Mouse (Mus musculus): ENCODE results near the gene Olfr713.

GRCm38 (mm10) chr7:107004169-107004568, 26.8 kb upstream of the Olfr713 start:
- TF ChIP-seq CTCF (IDR thresholded peaks at IDR 0.05; ENCODE audit: low read depth, low read length) (no peak), POLR2A (IDR thresholded peaks at IDR 0.05; ENCODE audit: insufficient read depth, low read length) (no peak)

All from ES-Bruce4 (cell line).